Mouse (Mus musculus) heart, embryonic 10.5 days (tissue): ENCODE data around the gene A2m. TPM values are rescaled to one million over a fixed set of nuclear protein-coding genes. Genes with fewer than 3 reads are reported as not detected.

Source experiments
- DNase-seq: peaks from one replicate; pipeline ENCODE4 v3.0.0-alpha.2; 2017; ENCODE audit warnings: low spot score
- H3K27ac ChIP-seq: fragments of 300-500 bp; sonication (generic); 2 replicates; pipeline ENCODE4 v1.5.1; 2016; ENCODE audit warnings: mild to moderate bottlenecking
- H3K27me3 ChIP-seq: fragments of 300-500 bp; sonication (generic); 2 replicates; pipeline ENCODE4 v1.6.1; 2016; ENCODE audit warnings: mild to moderate bottlenecking; ENCODE audit not compliant: poor library complexity, insufficient read depth, severe bottlenecking
- H3K36me3 ChIP-seq: fragments of 300-500 bp; sonication (generic); 2 replicates; pipeline ENCODE4 v1.6.1; 2016; ENCODE audit warnings: mild to moderate bottlenecking, moderate library complexity
- H3K4me1 ChIP-seq: fragments of 300-500 bp; sonication (generic); 2 replicates; pipeline ENCODE4 v1.6.1; 2016; ENCODE audit warnings: mild to moderate bottlenecking
- H3K4me3 ChIP-seq: fragments of 300-500 bp; sonication (generic); 2 replicates; pipeline ENCODE4 v1.5.1; 2016; ENCODE audit warnings: mild to moderate bottlenecking, moderate library complexity
- H3K9me3 ChIP-seq: fragments of 300-500 bp; sonication (generic); 2 replicates; pipeline ENCODE4 v1.6.1; 2016; ENCODE audit warnings: mild to moderate bottlenecking, moderate library complexity
- WGBS: fragments of 180-500 bp; shearing (Covaris S2); methylation state at CpG from one replicate; pipeline ENCODE4 v1.1.7; 2016; 5-methylcytosine and 5-hydroxymethylcytosine counted together
- polyA plus RNA-seq: library from polyadenylated mRNA; unstranded; fragments of >200 nt; fragmentation: Nextera tagmentation; extraction: Ambion mirVana; gene quantifications from 2 replicates; pipeline ENCODE4 v1.2.1, GENCODE M21; 2016

Gene A2m
- polyA plus RNA-seq = 1.7 TPM in 2 replicates

DNA sequence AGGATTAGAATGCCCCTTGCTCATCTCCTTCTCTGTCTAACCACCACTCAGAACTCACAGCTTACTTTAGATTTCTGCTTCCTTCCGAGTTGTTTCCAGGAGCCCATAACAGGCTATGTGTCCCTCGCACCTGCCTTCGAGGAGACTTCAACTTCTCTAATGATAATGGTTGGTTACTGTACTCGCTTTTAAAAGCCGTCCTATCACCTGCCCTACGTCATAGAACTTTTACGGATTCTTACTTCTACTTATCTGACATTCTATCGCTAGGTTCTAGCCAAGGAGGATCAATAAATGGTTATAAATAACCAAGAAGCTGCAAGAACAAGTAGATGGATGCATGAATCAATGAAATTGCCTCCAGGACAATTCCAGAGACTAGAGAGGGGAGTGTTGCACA, at the start of gene A2m:
Gene A2m, plus strand, starts transcription at position 301 of the 400 bp plus-strand sequence.
- 83% methylated on average over 8 of the region's 8 CpGs for WGBS
- H3K27ac ChIP-seq = peak within 1 kb of the TSS; percentile 60; the same call in 1 of the 2 replicates

GRCm38 (mm10) chr6:121590131-121590530, 45.0 kb upstream of the A2m start:
- WGBS = 43% methylated on average over 1 of the region's 1 CpGs
- Histone ChIP-seq H3K4me3 (no peak overlapping the region), H3K9me3 (no peaks in the 10 kb centered on the region), H3K27ac (no peak overlapping the region), H3K27me3 (no peaks in the 10 kb centered on the region), H3K4me1 (no peaks in the 10 kb centered on the region), H3K36me3 (no peaks in the 10 kb centered on the region)
- DNase-seq = no peak

More for the DNA sequence above, at the start of gene A2m:
- DNase-seq = no peak
- Histone ChIP-seq H3K36me3 (no peaks in the 10 kb centered on the region), H3K9me3 (no peaks in the 10 kb centered on the region), H3K4me1 (peaks cover 5% of the 10 kb centered on the region; the same call in 1 of the 2 replicates), H3K4me3 (peak within 1 kb of the TSS; percentile 50), H3K27me3 (no peaks in the 10 kb centered on the region)

- DNase-seq = no peak
- Histone ChIP-seq H3K4me1 (no peaks in the 10 kb centered on the region), H3K4me3 (no peak overlapping the region), H3K9me3 (no peaks in the 10 kb centered on the region), H3K36me3 (no peaks in the 10 kb centered on the region), H3K27me3 (no peaks in the 10 kb centered on the region), H3K27ac (no peak overlapping the region)
- 75% methylated on average over 1 of the region's 1 CpGs for WGBS
Measured at GRCm38 (mm10) chr6:121600927-121601326, 34.2 kb upstream of the A2m start.

DNA sequence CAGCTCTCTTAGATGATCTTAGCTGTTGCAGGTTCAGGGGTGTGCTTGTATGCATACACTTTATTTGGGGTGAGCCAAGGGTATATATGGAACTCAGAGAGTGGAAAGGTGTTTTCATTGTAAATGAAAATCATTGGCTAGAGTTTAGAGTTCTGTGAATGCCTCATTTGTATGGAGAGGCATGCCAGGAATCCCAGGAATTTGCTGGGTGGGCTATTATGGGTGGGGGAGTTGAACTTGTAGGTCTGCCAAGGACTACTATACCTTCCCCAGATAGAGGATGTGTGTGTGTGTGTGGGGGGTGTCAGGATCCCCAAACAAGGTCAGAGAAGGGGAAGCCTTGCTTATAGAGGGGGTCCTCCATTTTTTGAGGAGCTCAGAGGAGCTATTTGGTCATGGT, 27.3 kb upstream of the A2m start:
- H3K4me1 ChIP-seq = no peaks in the 10 kb centered on the region
- no peak overlapping the region for H3K27ac ChIP-seq
- H3K9me3 ChIP-seq = no peaks in the 10 kb centered on the region
- H3K36me3 ChIP-seq = no peaks in the 10 kb centered on the region
- no peak overlapping the region for H3K4me3 ChIP-seq
- H3K27me3 ChIP-seq = no peaks in the 10 kb centered on the region
- DNase-seq = no peak

DNA sequence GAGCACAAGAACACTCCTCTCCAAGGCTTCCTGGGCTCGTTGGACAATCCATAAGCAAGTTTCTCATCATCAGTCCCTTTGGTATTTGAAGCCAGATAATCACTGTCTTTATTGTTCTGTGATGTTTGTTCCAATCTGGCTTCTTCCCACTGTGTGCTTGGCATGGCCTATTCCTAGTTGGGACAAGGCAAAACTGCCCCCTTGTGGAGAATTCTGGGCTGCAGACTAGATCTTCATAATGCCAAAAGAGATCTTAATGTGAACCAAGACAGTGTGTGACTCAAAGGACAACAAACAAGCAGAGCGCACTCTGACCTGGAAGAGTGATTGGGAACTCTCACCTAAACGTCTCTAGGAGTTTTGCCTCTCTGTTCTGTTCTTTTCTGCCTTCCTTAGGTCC, 23.4 kb upstream of the A2m start:
- H3K9me3 ChIP-seq = no peaks in the 10 kb centered on the region
- no peaks in the 10 kb centered on the region for H3K36me3 ChIP-seq
- DNase-seq = no peak
- no peak overlapping the region for H3K4me3 ChIP-seq
- H3K27me3 ChIP-seq = no peaks in the 10 kb centered on the region
- no peaks in the 10 kb centered on the region for H3K4me1 ChIP-seq
- 51% methylated on average over 3 of the region's 3 CpGs for WGBS
- H3K27ac ChIP-seq = no peak overlapping the region

GRCm38 (mm10) chr6:121617476-121617875, 17.7 kb upstream of the A2m start:
- WGBS = 29% methylated on average over 3 of the region's 3 CpGs
- Histone ChIP-seq H3K4me1 (peaks cover 5% of the 10 kb centered on the region; the same call in 1 of the 2 replicates), H3K4me3 (no peak overlapping the region), H3K36me3 (no peaks in the 10 kb centered on the region), H3K9me3 (no peaks in the 10 kb centered on the region), H3K27me3 (no peaks in the 10 kb centered on the region), H3K27ac (no peak overlapping the region)
- peak; percentile 76 for DNase-seq

GRCm38 (mm10) chr6:121622525-121622924, 12.7 kb upstream of the A2m start:
- no peaks in the 10 kb centered on the region for H3K9me3 ChIP-seq
- no peaks in the 10 kb centered on the region for H3K27me3 ChIP-seq
- H3K4me1 ChIP-seq = no peaks in the 10 kb centered on the region
- H3K4me3 ChIP-seq = no peak overlapping the region
- no peak for DNase-seq
- 68% methylated on average over 2 of the region's 2 CpGs for WGBS
- no peak overlapping the region for H3K27ac ChIP-seq
- H3K36me3 ChIP-seq = no peaks in the 10 kb centered on the region

- no peaks in the 10 kb centered on the region for H3K27me3 ChIP-seq
- H3K9me3 ChIP-seq = no peaks in the 10 kb centered on the region
- H3K4me1 ChIP-seq = peaks cover 5% of the 10 kb centered on the region; the same call in 1 of the 2 replicates
- 68% methylated on average over 13 of the region's 13 CpGs for WGBS
- no peak for DNase-seq
- H3K27ac ChIP-seq = no peak overlapping the region
- H3K4me3 ChIP-seq = no peak overlapping the region
- no peaks in the 10 kb centered on the region for H3K36me3 ChIP-seq
Measured at GRCm38 (mm10) chr6:121634520-121634919, 656 bp upstream of the A2m start.

GRCm38 (mm10) chr6:121635878-121636371, 749 bp downstream of the A2m start:
- Histone ChIP-seq H3K4me3 (peak overlapping the region; percentile 50), H3K9me3 (no peaks in the 10 kb centered on the region), H3K27me3 (no peaks in the 10 kb centered on the region), H3K27ac (peak overlapping the region; percentile 60; the same call in 1 of the 2 replicates), H3K36me3 (no peaks in the 10 kb centered on the region), H3K4me1 (peaks cover 5% of the 10 kb centered on the region; the same call in 1 of the 2 replicates)
- DNase-seq = no peak
- 8% methylated on average over 12 of the region's 12 CpGs for WGBS

GRCm38 (mm10) chr6:121648499-121648898, 13.3 kb downstream of the A2m start:
- no peaks in the 10 kb centered on the region for H3K27me3 ChIP-seq
- no peak overlapping the region for H3K4me3 ChIP-seq
- H3K9me3 ChIP-seq = no peaks in the 10 kb centered on the region
- 0 out of 2 replicates have a peak, but pooled peaks cover 2% of the 10 kb centered on the region for H3K4me1 ChIP-seq
- no peaks in the 10 kb centered on the region for H3K36me3 ChIP-seq
- WGBS = 69% methylated on average over 11 of the region's 11 CpGs
- no peak for DNase-seq
- H3K27ac ChIP-seq = no peak overlapping the region

Other genes with a start within 250 kb of the A2m start
- gene Iqsec3, start 161.7 kb upstream of the A2m start, polyA plus RNA-seq = 0.03 TPM in 1 of 2 replicates, not detected in the other
- gene Gm7298, start 97.6 kb downstream of the A2m start, polyA plus RNA-seq = not detected in 2 replicates
- 0.21 and 0.59 TPM in 2 replicates for gene Mug1, start 203.2 kb downstream of the A2m start, polyA plus RNA-seq